Comparison of ENCODE assay signal across 9 mouse cellular contexts in genomic region chr1:58420961-58421360, GRCm38 (mm10). TPM values are rescaled to one million over a fixed set of nuclear protein-coding genes. Genes with fewer than 3 reads are reported as not detected.
DNase-seq lines count a peak whose midpoint lies in the region; ATAC-seq and TF ChIP-seq lines count a peak whose summit lies in the region.
"Had no signal": no experiment of that assay in that cellular context is flagged by ENCODE, and none has a peak within 500 bp of the region (broad histone marks: within the 10 kb centered on the region; RNA-seq: fewer than 3 reads in every experiment).

No protein-coding gene starts in this region.

- no peaks in the 10 kb centered on the region for H3K27me3 ChIP-seq in hindbrain, embryonic 13.5 days
- H3K27me3 ChIP-seq in hindbrain, embryonic 11.5 days (ENCODE audit: control insufficient read depth, insufficient read depth, low read length) = no peaks in the 10 kb centered on the region
- H3K27me3 ChIP-seq in CH12.LX (replicated peaks) = no peaks in the 10 kb centered on the region
- no peaks in the 10 kb centered on the region for H3K27me3 ChIP-seq in intestine, postnatal 0 days (replicated peaks; ENCODE audit: control insufficient read depth, insufficient read depth, low read length)

- peaks cover 66% of the 10 kb centered on the region for H3K79me2 ChIP-seq in CH12.LX (replicated peaks; ENCODE audit: control insufficient read depth, extremely low read depth, insufficient read depth, poor library complexity, severe bottlenecking)

- H3K4me3 ChIP-seq in hindbrain, embryonic 13.5 days = peak overlapping the region; percentile 100; the same call in 1 of the 2 replicates
- no peak overlapping the region for H3K4me3 ChIP-seq in hindbrain, embryonic 11.5 days (ENCODE audit: low read depth, low read length)
- no peak overlapping the region for H3K4me3 ChIP-seq in CH12.LX (replicated peaks in 1 of 3; ENCODE audit: low read depth in 2 of 3, low read length in 2 of 3, poor library complexity in 1 of 3)
- 0 out of 2 replicates have a peak overlapping the region, but pooled peaks have one; percentile 9 for H3K4me3 ChIP-seq in intestine, postnatal 0 days (ENCODE audit: low read depth, low read length)

- TF ChIP-seq POLR2A in CH12.LX (IDR thresholded peaks at IDR 0.05; ENCODE audit: low read depth, low read length) = no peak

- no peak for TF ChIP-seq CTCF in CH12.LX (conservative IDR thresholded peaks at IDR 0.05 in 1 of 2, IDR thresholded peaks at IDR 0.05 in 1 of 2; ENCODE audit: low read depth in 2 of 2, low read length in 2 of 2)
- peak; percentile 45 for TF ChIP-seq CTCF in intestine, postnatal 0 days (IDR thresholded peaks at IDR 0.05; ENCODE audit: low read depth)

- no peak overlapping the region for H3K9ac ChIP-seq in hindbrain, embryonic 13.5 days
- no peak overlapping the region for H3K9ac ChIP-seq in hindbrain, embryonic 11.5 days (ENCODE audit: low read depth, low read length)
- H3K9ac ChIP-seq in CH12.LX (ENCODE audit: insufficient read depth, low read depth) = no peak overlapping the region
- no peak overlapping the region for H3K9ac ChIP-seq in intestine, postnatal 0 days (ENCODE audit: low read depth, low read length)

- no peak for TF ChIP-seq EP300 in CH12.LX (IDR thresholded peaks at IDR 0.05; ENCODE audit: low read length)

- no peak for DNase-seq in hindbrain, embryonic 11.5 days (ENCODE audit: low spot score)
- DNase-seq in CH12.LX (ENCODE audit: extremely low read depth) = no peak
- DNase-seq in brain, adult 2 months (ENCODE audit: low read depth, low spot score) = peak; percentile 68
- no peak for DNase-seq in right cerebral cortex, adult 18-20 months
- no peak for DNase-seq in urinary bladder, postnatal 36 days (ENCODE audit: low spot score in 2 of 2)
- DNase-seq: layer of hippocampus, postnatal 36 days had no signal

- no peak overlapping the region for H3K27ac ChIP-seq in hindbrain, embryonic 13.5 days
- H3K27ac ChIP-seq in hindbrain, embryonic 11.5 days (ENCODE audit: low read depth, low read length) = no peak overlapping the region
- H3K27ac ChIP-seq in CH12.LX (ENCODE audit: insufficient read depth, low read depth) = no peak overlapping the region
- no peak overlapping the region for H3K27ac ChIP-seq in intestine, postnatal 0 days (ENCODE audit: low read depth, low read length)

- H3K4me1 ChIP-seq in hindbrain, embryonic 13.5 days (replicated peaks) = peaks cover 30% of the 10 kb centered on the region
- no peaks in the 10 kb centered on the region for H3K4me1 ChIP-seq in hindbrain, embryonic 11.5 days (replicated peaks; ENCODE audit: control insufficient read depth, insufficient read depth, low read length)
- H3K4me1 ChIP-seq in CH12.LX (ENCODE audit: control insufficient read depth in 1 of 2, insufficient read depth in 2 of 2) = peaks cover 6 to 40% of the 10 kb centered on the region in 2 experiments; a peak in 3 of 4 replicates
- H3K4me1 ChIP-seq in intestine, postnatal 0 days (replicated peaks; ENCODE audit: control insufficient read depth, insufficient read depth, low read length) = no peaks in the 10 kb centered on the region; the same call in 1 of the 2 replicates

- no peak for TF ChIP-seq RAD21 in CH12.LX (IDR thresholded peaks at IDR 0.05; ENCODE audit: low read depth, low read length)

- in situ Hi-C loops in CH12.LX (cut with MboI; ENCODE audit: low pct_ligation_motif_present, low pct_unique_long_range_greater_than_20kb, low sequenced_read_pairs) = no loop called here

- H3K4me2 ChIP-seq in hindbrain, embryonic 13.5 days = peak overlapping the region; percentile 78
- H3K4me2 ChIP-seq in hindbrain, embryonic 11.5 days (replicated peaks; ENCODE audit: low read depth, low read length) = no peak overlapping the region
- H3K4me2 ChIP-seq in CH12.LX (ENCODE audit: insufficient read depth, low read depth, poor library complexity, severe bottlenecking) = peak overlapping the region; percentile 93; the same call in 1 of the 2 replicates
- H3K4me2 ChIP-seq in intestine, postnatal 0 days (replicated peaks; ENCODE audit: low read depth) = peak overlapping the region; percentile 69; the same call in 1 of the 2 replicates

- WGBS in hindbrain, embryonic 13.5 days = 78% methylated on average over 7 of the region's 7 CpGs
- WGBS in hindbrain, embryonic 11.5 days = 74% methylated on average over 7 of the region's 7 CpGs
- WGBS in intestine, postnatal 0 days = 15% methylated on average over 7 of the region's 7 CpGs

- dilution Hi-C loops in CH12.LX (cut with MboI; ENCODE audit: extremely low pct_ligation_motif_present, extremely low pct_unique_long_range_greater_than_20kb, low sequenced_read_pairs) = no loop called here

- no peaks in the 10 kb centered on the region for H3K9me3 ChIP-seq in hindbrain, embryonic 13.5 days
- H3K9me3 ChIP-seq in hindbrain, embryonic 11.5 days (ENCODE audit: control insufficient read depth, low read length) = no peaks in the 10 kb centered on the region
- no peaks in the 10 kb centered on the region for H3K9me3 ChIP-seq in CH12.LX (replicated peaks; ENCODE audit: low read length)
- H3K9me3 ChIP-seq in intestine, postnatal 0 days (ENCODE audit: control insufficient read depth) = no peaks in the 10 kb centered on the region

- ATAC-seq in hindbrain, embryonic 13.5 days (ENCODE audit: low FRiP score) = no peak
- no peak for ATAC-seq in hindbrain, embryonic 11.5 days (ENCODE audit: low FRiP score)
- ATAC-seq in intestine, postnatal 0 days = no peak
- ATAC-seq: activated CD4-positive, CD25-positive, alpha-beta regulatory T cell, adult 4 months had no signal

- peaks cover 47% of the 10 kb centered on the region for H3K36me3 ChIP-seq in hindbrain, embryonic 13.5 days
- H3K36me3 ChIP-seq in hindbrain, embryonic 11.5 days (ENCODE audit: control insufficient read depth, insufficient read depth, low read length) = peaks cover 8% of the 10 kb centered on the region; the same call in 1 of the 2 replicates
- peaks cover 41 to 54% of the 10 kb centered on the region in 2 experiments for H3K36me3 ChIP-seq in CH12.LX (replicated peaks in 1 of 2; ENCODE audit: control insufficient read depth in 1 of 2, insufficient read depth in 1 of 2, low read length in 1 of 2)
- H3K36me3 ChIP-seq in intestine, postnatal 0 days (ENCODE audit: control insufficient read depth, insufficient read depth) = peaks cover 45% of the 10 kb centered on the region

TF ChIP-seq in CH12.LX, 34 proteins besides CTCF, POLR2A, EP300 and RAD21 (continues in another document):
- TF ChIP-seq TCF12 (IDR thresholded peaks at IDR 0.05; ENCODE audit: low read depth, low read length) = no peak
- TF ChIP-seq USF1 (IDR thresholded peaks at IDR 0.05; ENCODE audit: low read depth, low read length) = no peak
- no peak for TF ChIP-seq MAX (IDR thresholded peaks at IDR 0.05; ENCODE audit: low read length)
- no peak for TF ChIP-seq TBP (conservative IDR thresholded peaks at IDR 0.05; ENCODE audit: low read depth, low read length)
- TF ChIP-seq NELFE (IDR thresholded peaks at IDR 0.05; ENCODE audit: low read depth, low read length) = no peak
- no peak for TF ChIP-seq MYC (IDR thresholded peaks at IDR 0.05; ENCODE audit: low read depth, low read length)
- TF ChIP-seq ETS1 (conservative IDR thresholded peaks at IDR 0.05; ENCODE audit: low read depth, low read length) = no peak
- no peak for TF ChIP-seq PAX5 (IDR thresholded peaks at IDR 0.05; ENCODE audit: low read length)
- no peak for TF ChIP-seq KAT2A (IDR thresholded peaks at IDR 0.05; ENCODE audit: insufficient replicate concordance, low read length)
- TF ChIP-seq JUND (conservative IDR thresholded peaks at IDR 0.05; ENCODE audit: low read depth, low read length) = no peak
- TF ChIP-seq MAFK (IDR thresholded peaks at IDR 0.05; ENCODE audit: insufficient replicate concordance, low read length) = no peak
- TF ChIP-seq ZNF384 (IDR thresholded peaks at IDR 0.05; ENCODE audit: low read depth, low read length) = no peak
- no peak for TF ChIP-seq ZKSCAN1 (IDR thresholded peaks at IDR 0.05; ENCODE audit: borderline replicate concordance, low read depth, low read length)
- no peak for TF ChIP-seq SMC3 (IDR thresholded peaks at IDR 0.05; ENCODE audit: low read depth, low read length)
- no peak for TF ChIP-seq RCOR1 (conservative IDR thresholded peaks at IDR 0.05; ENCODE audit: low read depth, low read length)
- no peak for TF ChIP-seq HCFC1 (IDR thresholded peaks at IDR 0.05; ENCODE audit: low read depth, low read length)

RNA-seq across cellular contexts. Expression of gene Clk1, which starts 2.9 kb away (rescaled TPM):
- 174 and 180 TPM in 2 replicates for polyA plus RNA-seq in hindbrain, embryonic 13.5 days (2015; fragmentation: Nextera tagmentation; extraction: Ambion mirVana)
- polyA plus RNA-seq in hindbrain, embryonic 11.5 days (2014; fragmentation: Nextera tagmentation; extraction: Ambion mirVana) = 159 and 195 TPM in 2 replicates
- total RNA-seq in CH12.LX (2012; rRNA removed) = 90.0 and 107 TPM in 2 replicates
- 209 and 233 TPM in 2 replicates for total RNA-seq in CH12.LX (2014; rRNA removed)
- polyA plus RNA-seq in CH12.LX (2012; ENCODE audit: insufficient read length, low read depth) = 119 and 126 TPM in 2 replicates
- 95.8 and 103 TPM in 2 replicates for polyA plus RNA-seq in intestine, postnatal 0 days (2015; fragmentation: Nextera tagmentation; extraction: Ambion mirVana)

RNA-seq across cellular contexts. Expression of gene Nif3l1, which starts 24.0 kb away (rescaled TPM):
- polyA plus RNA-seq in hindbrain, embryonic 13.5 days (2015; fragmentation: Nextera tagmentation; extraction: Ambion mirVana) = 53.7 and 58.9 TPM in 2 replicates
- 67.2 and 69.8 TPM in 2 replicates for polyA plus RNA-seq in hindbrain, embryonic 11.5 days (2014; fragmentation: Nextera tagmentation; extraction: Ambion mirVana)
- total RNA-seq in CH12.LX (2012; rRNA removed) (34.5 and 40.8 TPM in 2 replicates), CH12.LX (2014; rRNA removed) (70.1 and 107 TPM in 2 replicates)
- polyA plus RNA-seq in CH12.LX (2012; ENCODE audit: insufficient read length, low read depth) = 39.6 and 43.5 TPM in 2 replicates
- polyA plus RNA-seq in intestine, postnatal 0 days (2015; fragmentation: Nextera tagmentation; extraction: Ambion mirVana) = 24.9 TPM in 2 replicates

RNA-seq across cellular contexts. Expression of gene Ppil3, which starts 24.3 kb away (rescaled TPM):
- 52.9 and 53.6 TPM in 2 replicates for polyA plus RNA-seq in hindbrain, embryonic 13.5 days (2015; fragmentation: Nextera tagmentation; extraction: Ambion mirVana)
- 56.4 and 59.2 TPM in 2 replicates for polyA plus RNA-seq in hindbrain, embryonic 11.5 days (2014; fragmentation: Nextera tagmentation; extraction: Ambion mirVana)
- total RNA-seq in CH12.LX (2012; rRNA removed) (66.1 and 90.4 TPM in 2 replicates), CH12.LX (2014; rRNA removed) (161 and 191 TPM in 2 replicates)
- polyA plus RNA-seq in CH12.LX (2012; ENCODE audit: insufficient read length, low read depth) = 103 and 114 TPM in 2 replicates
- 24.6 and 28.0 TPM in 2 replicates for polyA plus RNA-seq in intestine, postnatal 0 days (2015; fragmentation: Nextera tagmentation; extraction: Ambion mirVana)

RNA-seq across cellular contexts. Expression of gene Bzw1, which starts 28.3 kb away (rescaled TPM):
- 384 and 399 TPM in 2 replicates for polyA plus RNA-seq in hindbrain, embryonic 13.5 days (2015; fragmentation: Nextera tagmentation; extraction: Ambion mirVana)
- 545 and 568 TPM in 2 replicates for polyA plus RNA-seq in hindbrain, embryonic 11.5 days (2014; fragmentation: Nextera tagmentation; extraction: Ambion mirVana)
- total RNA-seq in CH12.LX (2012; rRNA removed) (104 and 151 TPM in 2 replicates), CH12.LX (2014; rRNA removed) (252 and 289 TPM in 2 replicates)
- polyA plus RNA-seq in CH12.LX (2012; ENCODE audit: insufficient read length, low read depth) = 225 and 243 TPM in 2 replicates
- polyA plus RNA-seq in intestine, postnatal 0 days (2015; fragmentation: Nextera tagmentation; extraction: Ambion mirVana) = 207 and 216 TPM in 2 replicates

Comparison
In these comparisons a context has a peak if more than half of its experiments do, and no peak if none do; other contexts are left out.
1. H3K4me3 ChIP-seq: peak in hindbrain, embryonic 13.5 days (single experiment) and intestine, postnatal 0 days (single experiment); none in hindbrain, embryonic 11.5 days (single experiment) and CH12.LX (0 of 3).